Mouse (Mus musculus) lung, postnatal 0 days (tissue): Measurements from ENCODE around the gene Duxbl2.
"Not testable (repeated sequence)": the region's sequence is repeated elsewhere in the genome, so short reads cannot be mapped to it uniquely, and the experiment has no call there.

Experiments
- CTCF ChIP-seq: IDR thresholded peaks from 2 replicates; pipeline ENCODE4 v1.5.1; 2016; ENCODE audit warnings: antibody characterized with exemption, mild to moderate bottlenecking
- EP300 ChIP-seq: IDR thresholded peaks from 2 replicates; pipeline ENCODE4 v1.6.1; 2016; ENCODE audit warnings: antibody characterized with exemption, mild to moderate bottlenecking, control low read depth

- TF ChIP-seq CTCF, EP300: not testable (repeated sequence)
These were observed 20.5 kb upstream of the Duxbl2 start for GRCm38 (mm10) chr14:26097622-26098021.
